Mouse (Mus musculus) kidney, adult 9 months (tissue): ENCODE measurements around the gene Olfml2a.

Experiments used
- DNase-seq: peaks from one replicate; pipeline ENCODE4 v3.0.0; 2022

Olfml2a gene

DNA sequence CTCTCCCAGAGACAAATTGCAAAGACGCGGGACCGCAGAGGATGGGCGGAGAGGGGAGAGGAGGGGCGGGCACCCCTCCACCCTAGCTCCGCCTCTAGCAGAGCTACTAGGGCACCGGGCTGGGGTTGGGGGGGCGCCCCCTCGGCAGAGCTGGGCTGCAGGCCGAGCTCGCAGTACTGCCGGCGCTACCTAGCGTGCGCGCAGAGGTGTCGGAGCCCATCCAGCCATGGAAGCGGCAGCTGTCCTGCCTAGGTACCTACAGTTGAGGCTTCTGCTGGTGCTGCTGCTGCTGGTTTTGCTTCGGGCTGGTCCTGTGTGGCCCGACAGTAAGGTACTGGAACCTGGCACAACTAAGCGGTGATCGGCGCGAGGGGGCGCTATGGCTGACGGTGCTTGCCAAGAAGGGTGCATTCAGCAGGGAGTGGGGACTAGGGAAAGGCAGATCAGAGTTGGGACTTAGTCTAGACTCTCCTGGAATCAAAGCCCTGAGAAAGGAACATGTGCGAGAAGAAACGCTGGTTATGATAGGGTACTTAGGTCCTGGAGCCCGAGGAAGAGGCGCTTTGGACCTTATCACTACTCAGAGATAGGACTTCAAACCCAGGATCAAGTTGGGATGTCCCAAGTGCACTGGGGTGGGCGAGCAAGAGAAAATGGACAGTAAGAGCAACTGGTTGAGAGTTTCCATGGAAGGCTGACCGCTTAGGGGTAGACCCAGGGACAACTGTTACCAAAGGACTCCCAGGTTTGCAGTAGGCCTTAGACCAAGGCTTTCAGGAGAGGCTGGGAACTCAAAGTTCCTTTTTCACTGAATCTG, at the start of gene Olfml2a:
Olfml2a (plus strand) TSS at position 128 of the 817 bp plus-strand sequence.
- peak; percentile 74 for DNase-seq

DNA sequence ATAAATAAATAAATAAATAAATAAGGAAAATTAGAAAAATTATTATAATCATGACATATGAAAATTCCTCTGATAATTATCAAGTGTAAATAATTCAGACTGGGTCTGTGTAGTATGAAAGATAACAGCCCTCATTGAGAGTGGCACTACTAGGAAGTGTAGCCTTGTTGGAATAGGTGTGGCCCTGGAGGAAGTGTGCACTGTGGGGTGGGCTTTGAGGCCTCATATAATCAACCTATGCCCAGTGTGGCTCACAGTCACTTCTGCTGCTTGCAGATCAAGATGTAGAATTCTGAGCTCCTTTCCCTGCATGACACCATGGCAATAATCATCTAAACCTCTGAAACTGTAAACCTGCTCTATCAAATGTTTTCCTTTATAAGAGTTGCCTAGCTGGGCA, 28.9 kb upstream of the Olfml2a start:
- no peak for DNase-seq

DNA sequence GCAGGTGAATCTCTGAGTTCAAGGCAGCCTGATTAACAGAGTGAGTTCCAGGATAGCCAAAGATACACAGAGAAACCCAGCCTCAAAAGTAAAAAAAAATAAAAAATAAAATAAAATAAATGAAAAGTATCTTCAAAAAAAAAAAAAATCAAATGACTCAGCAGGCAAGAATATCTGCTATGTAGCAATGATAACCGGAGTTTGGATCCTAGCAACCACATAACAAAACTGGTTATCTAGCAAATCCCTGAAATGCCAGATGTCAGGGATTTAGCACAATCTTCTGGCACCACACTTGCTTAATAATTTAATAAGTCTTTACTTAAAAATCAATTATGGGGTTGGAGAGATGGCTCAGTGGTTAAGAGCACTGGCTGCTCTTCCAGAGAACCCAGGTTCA, 27.5 kb upstream of the Olfml2a start:
- no peak for DNase-seq

DNA sequence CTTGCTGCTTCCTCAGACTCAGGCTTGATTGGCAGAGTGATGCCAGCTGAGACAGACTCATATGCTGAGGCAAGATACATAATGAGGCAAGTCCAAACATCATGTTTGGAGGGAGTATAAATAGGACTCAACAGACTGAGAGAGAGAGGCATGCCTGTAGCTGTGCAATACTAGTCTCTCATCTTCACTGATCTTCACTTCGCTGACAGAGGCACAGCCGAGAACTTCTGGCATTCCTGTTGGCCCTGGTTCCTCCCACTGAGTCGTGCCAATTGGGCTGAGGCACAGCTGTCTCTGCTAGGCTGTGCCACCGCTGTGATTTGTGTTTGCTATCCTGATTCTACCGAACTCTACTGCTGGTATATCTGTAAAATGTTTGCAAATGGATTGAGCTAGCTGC, 25.7 kb upstream of the Olfml2a start:
- DNase-seq: no peak

DNA sequence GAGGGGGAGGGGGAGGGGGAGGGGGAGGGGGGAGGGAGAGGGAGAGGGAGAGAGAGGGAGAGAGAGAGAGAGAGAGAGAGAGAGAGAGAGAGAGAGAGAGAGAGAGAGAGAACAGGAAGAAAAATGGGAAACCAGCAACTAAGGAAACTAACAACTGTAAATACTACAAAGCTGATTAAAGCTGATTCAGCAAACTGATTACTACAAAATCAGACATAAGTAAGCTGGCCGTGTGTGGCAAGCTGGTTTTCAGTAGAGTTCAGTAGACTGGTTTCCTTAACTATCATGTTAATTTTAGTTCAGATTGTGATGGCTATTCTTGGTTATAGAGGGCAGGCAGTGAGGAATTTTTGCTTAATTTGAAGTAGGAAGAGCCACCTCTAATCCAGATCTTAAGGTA, 23.2 kb upstream of the Olfml2a start:
- DNase-seq: no peak

DNA sequence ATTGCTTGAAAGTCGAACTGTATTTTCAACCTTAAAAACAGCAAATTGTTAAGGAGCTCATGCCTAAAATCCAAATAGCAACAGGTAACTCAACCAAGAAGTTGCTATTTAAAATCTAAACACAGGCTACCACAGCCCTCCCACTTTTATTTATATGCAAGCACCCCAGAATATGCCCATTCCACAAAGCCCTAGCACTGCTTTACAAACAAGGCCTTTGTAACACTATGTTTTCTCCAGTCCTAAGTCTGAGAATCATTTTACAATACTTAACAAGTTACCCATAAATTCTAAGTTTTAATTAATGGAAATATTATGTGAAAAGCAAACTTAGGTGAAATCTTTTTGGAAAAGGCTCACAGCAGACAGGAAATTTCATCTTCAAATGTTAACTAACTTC, 17.3 kb upstream of the Olfml2a start:
- no peak for DNase-seq

DNA sequence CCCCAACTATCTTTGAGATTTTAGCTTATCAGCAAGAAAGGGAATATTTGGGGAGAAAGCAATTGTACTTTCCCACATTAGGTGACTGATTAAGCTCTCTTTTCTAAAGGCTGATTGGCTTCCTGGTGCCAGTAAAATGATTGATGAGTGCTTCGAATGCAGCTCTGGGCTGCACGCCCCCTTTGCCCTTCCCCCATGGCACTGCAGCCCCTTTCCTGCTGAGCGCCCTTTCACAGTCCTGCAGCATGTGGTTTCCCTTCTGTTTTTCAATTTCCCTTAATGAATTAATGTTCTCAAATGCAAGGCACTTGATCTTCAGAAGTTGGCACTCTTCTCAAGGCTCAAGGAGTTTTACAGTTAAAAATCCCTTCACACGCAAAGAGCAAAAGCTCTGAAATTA, 16.8 kb upstream of the Olfml2a start:
- no peak for DNase-seq

DNA sequence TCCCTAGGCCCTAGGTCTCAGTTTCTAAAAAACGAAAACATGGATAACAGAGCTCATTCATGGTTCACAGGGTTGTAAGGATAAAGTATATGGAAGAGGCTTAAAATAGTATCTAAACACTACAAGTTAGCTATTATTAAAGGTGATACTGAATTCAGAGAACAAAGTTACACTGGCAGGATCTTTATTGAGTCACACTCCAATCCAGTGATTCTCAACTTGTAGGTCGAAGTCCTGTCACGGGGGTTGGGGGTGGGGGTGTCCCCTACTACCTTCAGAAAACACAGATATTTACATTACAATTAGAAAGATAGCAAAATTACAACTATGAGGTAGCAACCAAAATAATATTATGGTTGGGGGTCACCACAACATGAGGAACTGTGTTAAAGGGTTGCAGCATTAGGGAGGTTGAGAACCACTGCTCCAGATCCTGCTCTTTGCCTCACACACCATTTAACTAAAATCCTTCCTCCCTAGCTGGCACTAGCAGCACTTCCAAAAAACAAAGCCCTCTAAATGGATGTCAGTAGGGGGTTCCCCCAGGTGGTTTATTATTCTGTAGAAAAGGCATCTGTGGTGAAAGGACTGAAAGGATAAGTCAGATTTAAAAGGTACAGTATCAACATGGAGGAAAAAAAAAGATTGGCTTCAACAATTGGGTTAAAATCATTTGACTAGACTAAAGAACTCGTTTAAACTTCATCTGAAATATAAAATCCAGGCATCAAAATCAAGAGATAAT, 14.7 kb upstream of the Olfml2a start:
- DNase-seq: no peak

DNA sequence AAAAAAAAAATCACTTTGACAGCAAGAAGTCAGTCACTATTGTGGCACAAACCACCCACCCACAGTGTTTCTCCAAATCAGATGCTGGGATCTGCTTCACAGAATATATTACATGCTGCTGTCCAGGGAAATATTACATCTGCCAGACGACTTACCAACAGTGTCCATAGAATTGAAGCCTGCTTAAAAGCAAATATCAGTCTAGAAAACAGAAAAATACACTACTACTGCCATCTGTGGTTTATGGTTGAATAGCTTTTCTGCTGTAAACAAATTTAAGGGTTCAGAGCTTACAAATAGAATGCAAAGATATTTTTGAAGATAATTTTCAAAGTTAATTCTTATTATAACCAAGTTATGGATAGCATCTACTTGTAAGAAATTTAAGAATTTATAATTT, 10.4 kb upstream of the Olfml2a start:
- DNase-seq: no peak

DNA sequence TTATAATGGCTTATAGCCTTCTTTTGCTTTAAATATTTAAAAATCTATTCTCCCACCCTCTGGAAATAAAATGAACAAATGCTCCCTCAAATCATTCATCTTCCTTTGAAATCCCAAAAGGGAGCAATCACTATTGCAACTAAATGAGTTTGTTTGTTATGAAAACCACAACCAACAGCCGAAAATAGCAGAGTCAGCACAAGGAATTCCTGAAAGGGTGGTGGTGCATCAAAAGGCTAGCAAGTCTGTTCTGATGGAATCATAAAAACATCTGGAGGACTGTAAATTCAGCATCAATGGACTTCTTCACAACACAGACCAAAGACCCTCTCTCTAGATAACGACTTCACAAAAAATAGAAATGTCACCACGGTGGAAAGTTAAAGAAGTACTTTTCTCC, 8.3 kb upstream of the Olfml2a start:
- no peak for DNase-seq

DNA sequence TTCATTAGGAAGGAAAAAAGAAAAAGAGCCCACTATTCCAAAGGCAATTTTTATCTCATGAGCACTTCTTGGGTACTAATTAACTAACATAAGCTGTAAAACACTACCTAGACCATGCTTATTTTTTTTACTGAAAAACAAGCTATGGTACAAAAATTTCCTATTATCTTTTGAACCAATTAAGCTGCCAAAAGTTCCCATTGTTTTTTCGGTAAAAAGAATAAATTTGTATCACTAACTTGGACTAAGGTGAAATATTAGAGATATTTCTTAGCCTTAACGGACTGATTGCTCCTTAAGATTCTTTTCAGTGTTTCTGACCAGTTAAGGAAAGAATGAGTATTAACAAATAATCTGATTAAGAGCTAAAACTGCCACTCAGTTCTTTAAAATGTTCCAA, 7.9 kb upstream of the Olfml2a start:
- no peak for DNase-seq

DNA sequence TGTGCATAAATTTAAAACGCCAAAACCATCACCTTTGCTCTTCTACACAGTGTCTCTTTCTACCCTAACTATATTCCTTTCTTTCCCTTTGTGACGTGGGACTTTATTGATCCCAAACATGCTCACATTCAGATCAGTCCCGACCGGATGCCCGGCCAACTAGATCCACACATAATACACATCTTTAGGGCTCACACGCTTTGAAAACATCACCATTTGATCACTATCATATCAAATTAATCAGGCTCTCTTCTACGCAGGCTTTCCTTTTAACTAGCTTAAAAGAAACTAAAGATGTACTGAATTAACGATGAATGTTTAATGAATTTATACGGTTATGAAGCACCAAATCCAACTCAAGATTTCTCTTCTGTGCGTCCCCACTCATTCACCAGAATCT, 7.2 kb upstream of the Olfml2a start:
- DNase-seq: no peak

DNA sequence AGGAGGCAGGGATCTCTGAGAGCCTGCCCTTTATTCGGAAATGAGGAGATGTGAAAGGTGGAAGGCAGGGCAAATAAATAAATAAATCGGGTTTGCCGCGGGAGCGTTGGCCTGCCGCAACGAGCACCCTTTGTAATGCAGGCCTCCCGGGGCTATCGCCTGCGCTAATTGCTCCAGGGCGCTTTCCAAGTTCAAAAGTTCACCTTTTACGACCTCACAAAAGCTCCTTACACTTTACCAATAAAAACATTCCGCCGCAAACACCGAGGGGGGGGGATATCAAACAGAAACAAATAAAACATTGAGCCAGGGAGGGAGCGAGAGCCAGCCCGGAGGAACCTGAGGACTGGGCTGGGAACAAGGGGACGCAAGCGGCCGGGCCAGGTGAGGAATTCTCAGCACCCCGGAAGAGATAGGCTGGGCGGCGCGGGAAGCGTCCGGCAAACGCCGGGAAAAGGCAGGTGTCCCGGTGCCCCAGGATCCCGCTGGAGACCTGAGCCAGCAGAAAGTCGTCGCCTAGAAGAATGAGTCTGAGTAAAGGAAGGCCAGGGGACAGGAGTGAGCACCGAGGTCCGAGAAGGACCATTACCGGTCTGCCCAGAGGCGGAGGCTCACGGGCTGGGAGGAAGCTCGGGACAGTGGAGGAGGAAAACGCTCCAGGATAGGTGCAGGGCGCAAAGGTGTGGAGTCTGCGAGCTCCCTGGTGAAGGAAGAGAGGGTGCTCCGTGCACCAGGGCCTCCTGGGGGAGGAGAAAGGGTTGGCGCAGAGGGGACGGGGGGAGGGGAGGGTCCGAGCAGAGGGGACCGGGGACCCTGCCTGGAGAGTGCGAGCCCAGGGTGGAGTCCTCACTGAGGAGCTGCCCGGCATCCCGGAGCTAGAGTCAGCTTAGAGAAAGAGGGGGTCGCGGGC, 6.4 kb upstream of the Olfml2a start:
- DNase-seq: peak; percentile 70

DNA sequence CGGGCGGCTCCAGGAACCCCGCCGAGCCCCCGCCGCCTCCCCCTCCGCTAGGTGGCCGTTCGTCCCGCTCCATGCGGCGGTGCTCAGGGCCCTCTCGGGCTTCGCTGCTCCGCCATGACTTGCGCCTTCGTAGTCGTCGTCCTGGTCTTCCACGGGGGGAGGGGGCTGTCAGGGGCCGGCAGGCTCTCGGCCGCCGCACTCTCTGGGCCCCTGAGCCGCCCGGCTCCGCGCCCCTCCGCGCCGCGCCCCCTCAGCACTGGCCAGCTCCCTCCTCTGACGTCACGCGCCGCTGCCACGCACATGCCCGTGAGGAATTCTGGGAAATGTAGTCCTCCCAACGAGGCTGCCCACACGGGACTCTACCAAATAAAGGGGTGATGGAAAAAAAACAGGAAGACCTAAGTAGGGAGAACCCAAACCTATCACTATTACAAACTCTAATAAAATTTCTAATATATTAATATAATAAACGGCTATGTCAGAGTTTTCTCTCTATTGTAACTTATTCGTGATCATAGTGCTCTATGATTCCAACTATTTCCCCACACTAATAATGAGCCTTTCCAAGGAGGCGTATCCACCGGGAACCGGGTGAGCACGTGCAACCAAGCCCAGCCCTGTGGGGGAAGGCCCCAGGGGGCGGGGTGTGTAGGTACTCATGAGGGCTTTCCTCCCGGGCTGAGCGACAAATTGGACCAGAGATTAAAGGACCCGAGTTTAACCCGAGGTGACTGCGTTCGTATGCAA, 5.5 kb upstream of the Olfml2a start:
- peak; percentile 97 for DNase-seq

DNA sequence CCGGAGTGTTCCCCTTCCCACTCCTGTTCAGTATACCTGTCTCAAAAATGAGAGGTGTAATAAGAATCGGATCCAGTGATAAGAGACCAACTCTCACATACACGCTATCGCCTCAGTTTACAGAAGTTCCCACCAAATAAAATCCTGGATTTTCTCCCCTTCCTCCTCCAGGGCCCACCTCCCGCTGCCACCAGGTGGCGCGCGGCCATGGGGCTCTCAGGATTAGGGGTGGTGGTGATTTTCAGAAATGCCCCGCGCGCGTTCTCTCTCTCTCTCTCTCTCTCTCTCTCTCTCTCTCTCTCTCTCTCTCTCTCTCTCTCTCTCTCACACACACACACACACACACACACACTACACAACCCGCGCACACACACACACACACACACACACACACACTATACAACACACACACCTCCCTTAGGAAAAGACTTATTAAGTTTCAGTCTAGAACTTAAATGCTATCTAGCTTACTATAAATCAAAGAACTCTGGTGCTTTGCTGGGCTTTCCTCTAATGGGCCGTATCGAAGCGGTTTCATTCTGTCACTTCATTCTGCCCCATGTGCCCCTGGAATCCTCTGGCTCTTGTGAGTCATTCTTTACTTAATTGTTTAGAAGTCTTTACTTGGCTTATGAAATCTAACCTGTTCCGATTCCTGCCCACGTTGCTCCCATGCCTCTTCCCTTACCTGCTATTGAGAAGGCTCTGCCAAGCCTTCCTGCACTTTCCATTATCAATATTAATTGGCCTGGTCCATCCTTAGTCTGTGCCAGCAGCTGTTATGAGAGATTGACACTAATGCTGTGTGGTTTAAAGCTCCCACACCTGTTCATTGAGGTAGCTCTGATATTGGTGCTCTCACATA, 4.4 kb upstream of the Olfml2a start, which contains the start of gene Nr6a1:
Nr6a1 (minus strand) TSS at position 574 of the 865 bp plus-strand sequence.
- peak; percentile 68 for DNase-seq

DNA sequence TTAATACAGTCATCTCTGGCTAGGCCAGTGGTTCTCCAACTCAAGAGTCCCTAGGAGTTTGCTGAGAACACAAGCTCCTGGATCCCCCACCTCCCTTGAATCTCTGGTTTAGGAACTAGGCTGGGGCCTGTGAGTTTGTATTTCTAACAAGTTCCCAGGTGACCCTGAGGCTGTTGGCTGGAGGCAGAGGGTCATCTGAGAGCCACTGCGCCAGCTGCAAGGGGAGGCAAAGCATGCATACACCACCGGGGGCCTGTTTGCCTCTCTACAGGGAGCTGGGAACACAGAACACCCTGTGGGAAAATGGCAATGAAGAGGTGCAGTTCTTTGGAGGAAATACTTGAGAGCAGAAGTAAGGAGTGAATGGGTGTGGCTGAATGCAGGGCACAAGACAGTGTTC, 1.5 kb upstream of the Olfml2a start:
- DNase-seq: no peak

DNA sequence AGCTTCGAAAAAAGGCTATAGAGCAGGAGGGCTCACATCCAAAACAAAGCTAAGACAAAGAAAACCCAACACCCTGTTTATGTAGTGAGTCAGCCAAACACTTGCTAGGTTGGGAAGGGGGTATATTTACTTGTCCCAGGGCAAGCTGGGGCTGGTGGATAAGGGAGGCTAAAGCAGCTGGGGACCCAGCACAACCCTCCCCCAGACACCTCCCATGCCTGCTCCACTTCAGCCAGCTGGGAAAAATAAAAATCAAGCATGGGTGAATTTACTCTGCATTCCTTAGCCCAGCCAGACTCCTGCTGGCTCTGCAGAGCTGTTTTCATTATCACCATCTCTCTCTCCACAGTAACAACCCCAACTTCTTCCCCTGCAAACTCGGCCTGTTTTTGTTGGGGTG, 2.2 kb downstream of the Olfml2a start:
- no peak for DNase-seq

DNA sequence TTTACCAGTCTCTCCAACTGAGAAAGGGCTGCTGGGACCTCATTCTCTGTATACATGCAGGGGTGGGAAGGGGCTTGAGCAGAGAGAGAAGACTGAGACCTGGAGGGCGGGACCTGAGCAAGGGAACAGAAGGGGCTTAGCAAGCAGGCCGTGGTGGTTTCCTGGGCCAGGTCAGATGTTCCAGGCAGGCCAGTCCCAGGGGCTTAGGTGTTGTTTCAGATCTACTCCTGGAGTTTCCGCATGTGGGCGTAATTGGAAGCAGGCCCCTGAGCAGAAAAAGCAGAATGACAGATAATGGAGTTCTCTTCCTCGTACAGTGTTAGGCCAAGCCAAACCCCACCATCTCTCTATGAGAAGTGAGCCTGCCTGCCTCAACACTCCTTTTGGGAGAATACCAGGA, 3.2 kb downstream of the Olfml2a start:
- no peak for DNase-seq

DNA sequence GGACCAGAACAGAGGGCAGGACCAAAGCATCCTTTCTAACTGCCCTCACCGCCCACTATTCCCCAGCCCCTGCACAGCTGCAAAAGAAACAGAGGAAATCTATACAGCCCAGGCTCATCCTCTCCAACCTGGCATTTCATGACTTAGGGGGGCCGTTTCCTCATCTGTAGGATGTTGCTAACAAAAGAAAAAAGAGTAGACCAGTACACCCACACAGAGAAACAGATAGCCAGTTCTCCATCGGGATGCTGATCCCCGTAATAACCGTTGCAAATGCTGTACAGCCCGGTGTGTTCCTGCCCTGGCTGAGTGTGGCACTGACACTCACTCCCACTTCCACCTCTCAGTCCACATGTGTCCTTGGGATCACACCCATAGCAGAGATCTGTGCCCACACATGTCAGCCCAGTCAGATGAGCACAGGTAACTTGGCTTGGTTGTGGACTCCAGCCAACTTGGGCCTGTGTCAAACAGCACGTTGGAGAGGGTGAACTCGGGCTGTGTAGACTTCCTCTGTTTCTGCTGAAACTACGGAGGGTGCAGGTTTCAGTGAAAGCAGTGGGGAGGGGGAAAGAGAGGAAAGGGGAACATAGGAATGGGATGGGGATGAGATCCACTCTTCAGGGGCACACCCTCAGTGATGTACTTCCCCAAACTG, 5.1 kb downstream of the Olfml2a start:
- no peak for DNase-seq

DNA sequence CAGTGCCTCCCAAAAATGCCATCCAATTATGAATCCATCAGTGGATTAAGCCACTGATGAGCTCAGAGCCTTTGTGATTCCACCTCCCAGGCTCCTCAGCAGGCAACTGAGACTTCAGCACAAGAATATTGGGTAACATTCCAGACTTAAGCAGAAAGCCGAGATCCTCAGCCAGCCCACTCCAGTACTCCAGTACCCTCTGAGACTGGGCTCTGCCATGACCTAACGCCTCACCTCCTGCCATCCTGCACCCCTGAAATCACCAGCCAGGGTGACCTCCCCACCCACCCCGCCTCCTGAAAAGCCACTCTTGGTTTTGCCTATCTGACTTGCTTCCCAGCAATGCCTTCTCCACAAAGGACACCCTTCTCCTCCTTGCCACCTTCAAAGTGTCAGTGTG, 5.6 kb downstream of the Olfml2a start:
- no peak for DNase-seq

DNA sequence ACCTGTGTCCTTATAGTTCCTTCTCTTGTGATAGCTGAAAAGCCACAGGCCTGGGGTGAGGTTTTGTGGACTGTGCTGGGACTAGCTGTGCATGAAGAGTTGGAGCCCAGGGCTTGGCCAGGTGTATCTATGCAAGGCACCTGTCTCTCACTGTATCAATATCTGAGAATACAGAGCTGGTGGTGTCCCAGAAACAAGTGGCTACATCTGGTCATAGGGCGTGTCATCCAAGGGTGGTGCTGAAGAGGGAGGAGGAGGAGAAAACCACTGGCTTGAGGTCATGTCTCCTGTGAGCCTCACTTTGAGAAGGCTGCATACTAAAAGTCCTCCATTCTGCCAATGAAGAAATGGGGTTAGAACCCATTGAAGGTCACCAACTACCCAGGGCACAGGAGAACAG, 6.2 kb downstream of the Olfml2a start:
- no peak for DNase-seq
